Mouse (Mus musculus) heart, adult 2 months (tissue): ENCODE measurements around the gene Spred3. TPM values are rescaled to one million over a fixed set of nuclear protein-coding genes. Genes with fewer than 3 reads are reported as not detected.

Experiments
- DNase-seq, 2 experiments: peaks; one replicate each; pipeline ENCODE4 v3.0.0; 2021
- H3K27ac ChIP-seq: fragments of 200-600 bp; 2 replicates; pipeline ENCODE4 v1.8.1; 2022
- H3K27me3 ChIP-seq: fragments of 200-500 bp; 2 replicates; pipeline ENCODE4 v1.6.1; 2012; ENCODE audit warnings: mild to moderate bottlenecking, low read length, inconsistent platforms, mixed read lengths; ENCODE audit not compliant: control insufficient read depth, insufficient read depth
- H3K36me3 ChIP-seq: fragments of 200-500 bp; 2 replicates; pipeline ENCODE4 v1.6.1; 2012; ENCODE audit warnings: low read length, inconsistent platforms; ENCODE audit not compliant: control insufficient read depth, insufficient read depth
- H3K4me1 ChIP-seq: fragments of 200-500 bp; 2 replicates; pipeline ENCODE4 v1.6.1; 2011; ENCODE audit warnings: low read length; ENCODE audit not compliant: control insufficient read depth, insufficient read depth
- H3K4me3 ChIP-seq: fragments of 200-600 bp; 2 replicates; pipeline ENCODE4 v1.8.1; 2022
- H3K79me2 ChIP-seq: fragments of 200-500 bp; replicated peaks from 2 replicates; pipeline ENCODE4 v1.6.1; 2012; ENCODE audit warnings: mild to moderate bottlenecking, inconsistent platforms, low read length, moderate library complexity, mixed read lengths; ENCODE audit not compliant: control insufficient read depth, insufficient read depth
- H3K9ac ChIP-seq: fragments of 200-500 bp; 2 replicates; pipeline ENCODE4 v1.6.1; 2012; ENCODE audit warnings: low read depth, mild to moderate bottlenecking, control low read depth, inconsistent platforms, low read length, mixed read lengths
- CTCF ChIP-seq: fragments of 200-600 bp; IDR thresholded peaks from 2 replicates; pipeline ENCODE4 v1.8.1; 2022; ENCODE audit warnings: antibody characterized with exemption, mild to moderate bottlenecking, moderate library complexity
- EP300 ChIP-seq: fragments of 200-500 bp; IDR thresholded peaks from 2 replicates; pipeline ENCODE4 v1.6.1; 2011; ENCODE audit warnings: low read depth, low read length, control low read depth; ENCODE audit not compliant: insufficient read depth
- POLR2A ChIP-seq: fragments of 200-500 bp; IDR thresholded peaks from 2 replicates; pipeline ENCODE4 v1.6.1; 2011; ENCODE audit warnings: mild to moderate bottlenecking, low read depth, low read length, control low read depth; ENCODE audit not compliant: insufficient read depth
- WGBS: fragments of 180-500 bp; shearing (Covaris S2); methylation state at CpG from one replicate; pipeline ENCODE4 v1.1.7; 2018; 5-methylcytosine and 5-hydroxymethylcytosine counted together
- intact Hi-C: fragments of 180-260 bp; cut with DNase I; formaldehyde crosslinking; loops from one replicate; pipeline ENCODE4 v1.15.1; 2025
- polyA plus RNA-seq: library from polyadenylated mRNA; depleted of rRNA; stranded (reverse); fragments of >200 nt; gene quantifications from 2 replicates; pipeline ENCODE4 v1.2.3, GENCODE M21; 2012
- total RNA-seq, 2 experiments: library from RNA; stranded (reverse); gene quantifications; 2 replicates each; pipeline ENCODE4 v1.2.3; 2021

The Spred3 gene
- total and polyA plus RNA-seq, 3 experiments, result 0.52 to 1.2 (median 1.0) TPM

DNA sequence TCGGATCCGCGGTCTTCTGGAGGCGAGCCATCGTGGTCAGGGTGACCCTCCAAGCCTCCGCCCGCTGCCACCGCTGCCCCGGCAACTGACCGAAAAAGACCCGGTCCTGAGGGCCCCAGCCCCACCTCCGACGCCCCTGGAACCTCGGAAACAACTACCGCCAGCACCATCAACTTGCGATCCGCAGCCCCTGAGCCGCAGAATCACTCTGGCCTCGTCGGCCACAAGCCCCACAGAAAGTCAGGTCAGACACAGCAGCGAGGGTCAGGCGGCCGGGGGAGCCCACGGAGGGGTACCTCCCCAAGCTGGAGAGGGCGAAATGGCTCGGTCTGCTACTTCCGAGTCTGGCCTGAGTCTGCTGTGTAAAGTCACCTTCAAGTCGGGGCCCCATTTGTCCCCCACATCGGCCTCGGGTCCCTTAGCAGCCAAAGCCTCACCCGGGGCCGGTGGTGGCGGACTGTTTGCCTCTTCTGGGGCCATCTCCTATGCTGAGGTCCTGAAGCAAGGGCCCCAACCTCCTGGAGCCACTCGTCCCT is 1.4 kb upstream of the Spred3 start:
- intact Hi-C loops, result loop anchor here (2.0 to 10.0 kb wide), 2 partner anchors 15 to 353 kb away; partner anchors contain the start of gene Fam98c
- H3K27ac ChIP-seq, result no peak overlapping the region
- peak overlapping the region; percentile 75 for H3K4me3 ChIP-seq
- H3K27me3 ChIP-seq, result peaks cover 6% of the 10 kb centered on the region; the same call in 1 of the 2 replicates
- peak overlapping the region; percentile 55 for H3K9ac ChIP-seq
- H3K4me1 ChIP-seq, result peaks cover 2% of the 10 kb centered on the region; the same call in 1 of the 2 replicates
- no peak for DNase-seq
- TF ChIP-seq EP300 (no peak), POLR2A (no peak), CTCF (no peak)
- H3K36me3 ChIP-seq, result no peaks in the 10 kb centered on the region
- WGBS, result 10% methylated on average over 34 of the region's 34 CpGs
- no peaks in the 10 kb centered on the region for H3K79me2 ChIP-seq

DNA sequence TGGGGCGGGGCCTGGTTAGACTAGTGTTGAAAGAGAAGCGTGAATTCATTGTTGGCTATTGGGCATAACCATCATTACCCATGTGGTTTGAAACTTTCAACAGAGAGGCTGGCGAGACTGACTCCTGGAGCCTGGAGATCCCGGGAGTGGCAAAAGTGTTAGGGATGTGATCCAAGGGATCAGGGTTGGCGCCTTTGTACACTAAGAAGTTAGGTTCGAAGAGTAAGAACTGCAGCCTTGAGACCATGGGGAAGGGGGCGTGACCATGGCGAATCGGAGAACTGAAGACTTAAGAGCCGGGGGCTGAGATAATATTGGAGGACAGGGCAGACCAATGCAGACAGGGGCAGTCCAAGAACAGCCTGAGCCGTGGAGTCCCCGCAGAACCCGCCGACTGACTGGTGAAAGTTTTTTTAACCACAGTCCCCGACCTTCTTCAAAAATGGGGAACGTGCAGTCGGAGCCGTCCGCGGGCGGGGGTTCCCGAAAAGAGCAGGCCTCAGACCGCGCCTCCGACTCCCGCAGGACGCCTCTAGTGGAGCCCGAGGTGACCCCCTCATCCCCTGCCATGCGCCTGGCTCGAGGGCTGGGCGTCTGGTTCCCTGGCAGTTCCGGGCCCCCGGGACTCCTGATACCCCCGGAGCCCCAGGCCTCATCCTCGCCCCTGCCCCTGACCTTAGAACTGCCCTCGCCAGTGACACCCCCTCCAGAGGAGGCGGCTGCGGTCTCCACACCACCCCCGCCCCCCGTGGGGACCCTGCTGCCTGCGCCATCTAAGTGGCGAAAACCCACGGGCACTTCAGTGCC is 747 bp upstream of the Spred3 start:
- H3K36me3 ChIP-seq, result no peaks in the 10 kb centered on the region
- DNase-seq, result peak; percentile 27 to 48
- peaks cover 2% of the 10 kb centered on the region; the same call in 1 of the 2 replicates for H3K4me1 ChIP-seq
- no peak for TF ChIP-seq EP300
- TF ChIP-seq POLR2A, result no peak
- no peak for TF ChIP-seq CTCF
- peak overlapping the region; percentile 55 for H3K9ac ChIP-seq
- no peak overlapping the region; the same call in 1 of the 2 replicates for H3K27ac ChIP-seq
- 3% methylated on average over 43 of the region's 43 CpGs for WGBS
- peak overlapping the region; percentile 75 for H3K4me3 ChIP-seq
- no peaks in the 10 kb centered on the region for H3K79me2 ChIP-seq
- H3K27me3 ChIP-seq, result peaks cover 6% of the 10 kb centered on the region; the same call in 1 of the 2 replicates
- intact Hi-C loops, result loop anchor here (2.0 to 10.0 kb wide), 2 partner anchors 14 to 354 kb away; partner anchors contain the start of gene Fam98c

GRCm38 (mm10) chr7:29169231-29170065 is 763 bp downstream of the Spred3 start:
- H3K79me2 ChIP-seq, result no peaks in the 10 kb centered on the region
- intact Hi-C loops, result loop anchor here (2.0 to 10.0 kb wide), 2 partner anchors 13 to 355 kb away; partner anchors contain the start of gene Fam98c
- peak overlapping the region; percentile 67; the same call in 1 of the 2 replicates for H3K27ac ChIP-seq
- TF ChIP-seq POLR2A, result no peak
- no peak for TF ChIP-seq CTCF
- no peak for TF ChIP-seq EP300
- peak overlapping the region; percentile 71 for H3K9ac ChIP-seq
- peaks cover 2% of the 10 kb centered on the region; the same call in 1 of the 2 replicates for H3K4me1 ChIP-seq
- peaks cover 6% of the 10 kb centered on the region; the same call in 1 of the 2 replicates for H3K27me3 ChIP-seq
- no peaks in the 10 kb centered on the region for H3K36me3 ChIP-seq
- peak overlapping the region; percentile 75 for H3K4me3 ChIP-seq
- WGBS, result under 1% methylated on average over 32 of the region's 39 CpGs
- peak; percentile 78 to 83 for DNase-seq

GRCm38 (mm10) chr7:29168791-29169230 is 1.4 kb downstream of the Spred3 start:
- TF ChIP-seq POLR2A, result no peak
- no peak for TF ChIP-seq CTCF
- no peak for TF ChIP-seq EP300
- no peak overlapping the region for H3K27ac ChIP-seq

GRCm38 (mm10) chr7:29168121-29168695 is 2.0 kb downstream of the Spred3 start:
- H3K9ac ChIP-seq, result no peak overlapping the region

More at GRCm38 (mm10) chr7:29168791-29169230, 1.4 kb downstream of the Spred3 start:
- Histone ChIP-seq H3K4me3 (peak overlapping the region; percentile 75), H3K27me3 (peaks cover 6% of the 10 kb centered on the region; the same call in 1 of the 2 replicates), H3K79me2 (no peaks in the 10 kb centered on the region), H3K36me3 (no peaks in the 10 kb centered on the region), H3K9ac (peak overlapping the region; percentile 71), H3K4me1 (peaks cover 2% of the 10 kb centered on the region; the same call in 1 of the 2 replicates)
- intact Hi-C loops, result no loop called here
- no peak for DNase-seq
- WGBS, result 3% methylated on average over 14 of the region's 14 CpGs

More at GRCm38 (mm10) chr7:29168121-29168695, 2.0 kb downstream of the Spred3 start:
- no peak for DNase-seq
- H3K27me3 ChIP-seq, result peaks cover 6% of the 10 kb centered on the region; the same call in 1 of the 2 replicates
- no peak overlapping the region for H3K27ac ChIP-seq
- no peaks in the 10 kb centered on the region for H3K36me3 ChIP-seq
- peaks cover 2% of the 10 kb centered on the region; the same call in 1 of the 2 replicates for H3K4me1 ChIP-seq
- TF ChIP-seq CTCF, result no peak
- TF ChIP-seq EP300, result no peak
- TF ChIP-seq POLR2A, result no peak
- intact Hi-C loops, result no loop called here
- WGBS, result 27% methylated on average over 10 of the region's 10 CpGs
- H3K4me3 ChIP-seq, result no peak overlapping the region
- no peaks in the 10 kb centered on the region for H3K79me2 ChIP-seq
